Mouse (Mus musculus) layer of hippocampus, postnatal 14 days (tissue): ENCODE data around the gene Mup22. TPM values are rescaled to one million over a fixed set of nuclear protein-coding genes. Genes with fewer than 3 reads are reported as not detected.
"Not testable (repeated sequence)": the region's sequence is repeated elsewhere in the genome, so short reads cannot be mapped to it uniquely, and the experiment has no call there.

Source experiments
- DNase-seq, 2 experiments: peaks; one replicate each; pipeline ENCODE4 v3.0.0; 2021 to 2022; ENCODE audit warnings: low spot score in 2 of 2, mixed read lengths in 1 of 2
- long read RNA-seq, 2 experiments: library from polyadenylated mRNA; stranded (forward); transcript quantifications; one replicate each; pipeline ENCODE4 v2.0.0; 2021
- total RNA-seq, 2 experiments: library from RNA; stranded (reverse); gene quantifications; 2 replicates each; pipeline ENCODE4 v1.2.3; 2021

The Mup22 gene
- total RNA-seq = not detected
- long read RNA-seq, experiment 1 = 0 reads
- long read RNA-seq, experiment 2 = 0 reads

GRCm38 (mm10) chr4:60821363-60821762 is at the start of gene Mup22:
Gene Mup22, minus strand, starts transcription at chr4:60821463.
- DNase-seq = not testable (repeated sequence)

- not testable (repeated sequence) for DNase-seq
Measured at GRCm38 (mm10) chr4:60840889-60841288, 19.6 kb upstream of the Mup22 start.

Other genes starting within 250 kb of the Mup22 start
- gene Mup10, start 239.3 kb downstream of the Mup22 start, total RNA-seq = not detected
- gene Mup11, start 159.1 kb downstream of the Mup22 start, total RNA-seq = not detected
- not detected for gene Mup12, start 80.1 kb downstream of the Mup22 start, total RNA-seq